12 mouse cellular contexts compared by ENCODE assay signal in genomic region chr8:94549998-94550397, GRCm38 (mm10). TPM values are rescaled to one million over a fixed set of nuclear protein-coding genes. Genes with fewer than 3 reads are reported as not detected.
DNase-seq lines count a peak whose midpoint lies in the region; ATAC-seq and TF ChIP-seq lines count a peak whose summit lies in the region.
"Had no signal": no experiment of that assay in that cellular context is flagged by ENCODE, and none has a peak within 500 bp of the region (broad histone marks: within the 10 kb centered on the region; RNA-seq: fewer than 3 reads in every experiment).

No protein-coding gene starts in this region.

- H3K79me2 ChIP-seq in heart, adult 2 months (replicated peaks; ENCODE audit: control insufficient read depth, insufficient read depth, low read length), result no peaks in the 10 kb centered on the region

- no peak for ATAC-seq in heart, embryonic 12.5 days (ENCODE audit: insufficient number of reproducible peaks, low FRiP score)
- ATAC-seq in midbrain, postnatal 0 days (ENCODE audit: low FRiP score), result no peak
- ATAC-seq in heart, postnatal 0 days (ENCODE audit: insufficient read depth, low read depth), result peak; percentile 72

- no peak for TF ChIP-seq CTCF in heart, adult 2 months (IDR thresholded peaks at IDR 0.05)
- no peak for TF ChIP-seq CTCF in midbrain, postnatal 0 days (IDR thresholded peaks at IDR 0.05)
- no peak for TF ChIP-seq CTCF in heart, postnatal 0 days (IDR thresholded peaks at IDR 0.05; ENCODE audit: low read depth)
- no peak for TF ChIP-seq CTCF in olfactory bulb, adult 2 months (IDR thresholded peaks at IDR 0.05; ENCODE audit: insufficient read depth, low read depth, low read length)

- TF ChIP-seq EP300 in heart, adult 2 months (IDR thresholded peaks at IDR 0.05; ENCODE audit: insufficient read depth, low read depth, low read length), result no peak
- no peak for TF ChIP-seq EP300 in heart, postnatal 0 days (IDR thresholded peaks at IDR 0.05; ENCODE audit: low read depth)

- no peaks in the 10 kb centered on the region for H3K9me3 ChIP-seq in heart, embryonic 12.5 days (replicated peaks)
- H3K9me3 ChIP-seq in midbrain, embryonic 10.5 days (replicated peaks), result no peaks in the 10 kb centered on the region
- no peaks in the 10 kb centered on the region for H3K9me3 ChIP-seq in midbrain, postnatal 0 days (ENCODE audit: low read length)
- H3K9me3 ChIP-seq in heart, postnatal 0 days (replicated peaks; ENCODE audit: control insufficient read depth, low read length), result no peaks in the 10 kb centered on the region
- H3K9me3 ChIP-seq: embryonic facial prominence, embryonic 15.5 days had no signal

- H3K27ac ChIP-seq in heart, adult 2 months, result peak overlapping the region; percentile 72
- no peak overlapping the region for H3K27ac ChIP-seq in heart, embryonic 12.5 days (ENCODE audit: poor library complexity, severe bottlenecking)
- H3K27ac ChIP-seq in midbrain, embryonic 10.5 days (replicated peaks), result peak overlapping the region; percentile 91
- no peak overlapping the region for H3K27ac ChIP-seq in midbrain, postnatal 0 days (ENCODE audit: low read depth, low read length)
- peak overlapping the region; percentile 18; the same call in 1 of the 2 replicates for H3K27ac ChIP-seq in heart, postnatal 0 days (ENCODE audit: low read depth)
- peak overlapping the region; percentile 31; the same call in 1 of the 2 replicates for H3K27ac ChIP-seq in olfactory bulb, adult 2 months (ENCODE audit: insufficient read depth, low read depth, low read length)
- H3K27ac ChIP-seq: embryonic facial prominence, embryonic 15.5 days; liver, embryonic 14.5 days had no signal

- intact Hi-C loops in heart, adult 2 months (cut with DNase I), result no loop called here
- intact Hi-C loops in left cerebral cortex, postnatal 14 days (cut with DNase I), result no loop called here

- no peaks in the 10 kb centered on the region for H3K27me3 ChIP-seq in heart, adult 2 months (ENCODE audit: control insufficient read depth, insufficient read depth, low read length)
- no peaks in the 10 kb centered on the region for H3K27me3 ChIP-seq in heart, embryonic 12.5 days (replicated peaks)
- peaks cover 45% of the 10 kb centered on the region for H3K27me3 ChIP-seq in midbrain, embryonic 10.5 days (ENCODE audit: low read depth, poor library complexity, severe bottlenecking)
- no peaks in the 10 kb centered on the region for H3K27me3 ChIP-seq in midbrain, postnatal 0 days (ENCODE audit: insufficient read depth, low read length)
- H3K27me3 ChIP-seq in heart, postnatal 0 days (ENCODE audit: control insufficient read depth, insufficient read depth, low read length), result no peaks in the 10 kb centered on the region
- H3K27me3 ChIP-seq: embryonic facial prominence, embryonic 15.5 days had no signal

- WGBS in heart, adult 2 months, result 28% methylated on average over 5 of the region's 5 CpGs
- WGBS in heart, embryonic 12.5 days, result 49% methylated on average over 5 of the region's 5 CpGs
- WGBS in midbrain, embryonic 10.5 days, result 81% methylated on average over 5 of the region's 5 CpGs
- 82% methylated on average over 5 of the region's 5 CpGs for WGBS in midbrain, postnatal 0 days
- WGBS in heart, postnatal 0 days, result 36% methylated on average over 5 of the region's 5 CpGs
- 74% methylated on average over 5 of the region's 5 CpGs for WGBS in olfactory bulb, adult 2 months

- peaks cover 8% of the 10 kb centered on the region for H3K4me1 ChIP-seq in heart, adult 2 months (ENCODE audit: control insufficient read depth, insufficient read depth, low read length)
- H3K4me1 ChIP-seq in heart, embryonic 12.5 days (replicated peaks), result peaks cover 21% of the 10 kb centered on the region
- peaks cover 62% of the 10 kb centered on the region for H3K4me1 ChIP-seq in midbrain, embryonic 10.5 days
- H3K4me1 ChIP-seq in midbrain, postnatal 0 days (ENCODE audit: insufficient read depth, low read length), result peaks cover 13% of the 10 kb centered on the region
- H3K4me1 ChIP-seq in heart, postnatal 0 days (ENCODE audit: control insufficient read depth, insufficient read depth), result peaks cover 11% of the 10 kb centered on the region; the same call in 1 of the 2 replicates
- peaks cover 38% of the 10 kb centered on the region for H3K4me1 ChIP-seq in olfactory bulb, adult 2 months (ENCODE audit: control insufficient read depth, insufficient read depth, low read length)
- H3K4me1 ChIP-seq: embryonic facial prominence, embryonic 15.5 days had no signal

- H3K36me3 ChIP-seq in heart, adult 2 months (ENCODE audit: control insufficient read depth, insufficient read depth, low read length), result peaks cover 5% of the 10 kb centered on the region; the same call in 1 of the 2 replicates
- H3K36me3 ChIP-seq in heart, embryonic 12.5 days, result no peaks in the 10 kb centered on the region
- H3K36me3 ChIP-seq in midbrain, embryonic 10.5 days, result no peaks in the 10 kb centered on the region
- H3K36me3 ChIP-seq in midbrain, postnatal 0 days (ENCODE audit: insufficient read depth, low read length), result no peaks in the 10 kb centered on the region
- no peaks in the 10 kb centered on the region for H3K36me3 ChIP-seq in heart, postnatal 0 days (replicated peaks; ENCODE audit: control insufficient read depth, insufficient read depth, low read length)
- H3K36me3 ChIP-seq: embryonic facial prominence, embryonic 15.5 days had no signal

- TF ChIP-seq POLR2A in heart, adult 2 months (IDR thresholded peaks at IDR 0.05; ENCODE audit: insufficient read depth, low read depth, low read length), result no peak
- TF ChIP-seq POLR2A in olfactory bulb, adult 2 months (IDR thresholded peaks at IDR 0.05; ENCODE audit: insufficient read depth, low read depth, low read length), result no peak

- H3K4me3 ChIP-seq in heart, adult 2 months, result no peak overlapping the region
- no peak overlapping the region for H3K4me3 ChIP-seq in heart, embryonic 12.5 days
- no peak overlapping the region for H3K4me3 ChIP-seq in midbrain, embryonic 10.5 days
- H3K4me3 ChIP-seq in midbrain, postnatal 0 days (ENCODE audit: low read depth, low read length), result no peak overlapping the region
- no peak overlapping the region for H3K4me3 ChIP-seq in heart, postnatal 0 days (ENCODE audit: low read depth, low read length)
- H3K4me3 ChIP-seq in olfactory bulb, adult 2 months (ENCODE audit: insufficient read depth, low read depth, low read length), result no peak overlapping the region
- H3K4me3 ChIP-seq: embryonic facial prominence, embryonic 15.5 days had no signal

- no peak overlapping the region for H3K4me2 ChIP-seq in heart, embryonic 12.5 days
- no peak overlapping the region for H3K4me2 ChIP-seq in midbrain, postnatal 0 days (ENCODE audit: low read depth, low read length, poor library complexity, severe bottlenecking)
- no peak overlapping the region for H3K4me2 ChIP-seq in heart, postnatal 0 days (ENCODE audit: low read depth, low read length)
- H3K4me2 ChIP-seq: embryonic facial prominence, embryonic 15.5 days had no signal

- DNase-seq in heart, adult 2 months, result peak; percentile 37 to 56
- DNase-seq in midbrain, embryonic 10.5 days (ENCODE audit: low spot score), result no peak
- no peak for DNase-seq in midbrain, postnatal 0 days (ENCODE audit: low spot score)
- no peak for DNase-seq in heart, postnatal 0 days (ENCODE audit: low spot score)
- DNase-seq in left cerebral cortex, postnatal 14 days (ENCODE audit: low spot score in 2 of 2), result no peak
- DNase-seq: cerebellum, postnatal 25 days; retina, postnatal 1 day; thymus, adult 18-20 months had no signal

- H3K9ac ChIP-seq in heart, adult 2 months (ENCODE audit: low read depth, low read length), result no peak overlapping the region
- H3K9ac ChIP-seq in heart, embryonic 12.5 days, result no peak overlapping the region
- H3K9ac ChIP-seq in midbrain, postnatal 0 days (replicated peaks; ENCODE audit: low read length, poor library complexity, severe bottlenecking), result no peak overlapping the region
- no peak overlapping the region for H3K9ac ChIP-seq in heart, postnatal 0 days (replicated peaks; ENCODE audit: low read depth, low read length)
- H3K9ac ChIP-seq: embryonic facial prominence, embryonic 15.5 days; liver, embryonic 14.5 days had no signal

RNA-seq across cellular contexts. Expression of gene Cpne2, which starts 17.2 kb away (rescaled TPM):
- 1 to 10 TPM; 3.4 to 3.9 TPM for total RNA-seq in heart, adult 2 months (2021)
- 8.3 and 14.1 TPM in 2 replicates for polyA plus RNA-seq in heart, adult 2 months (2012; rRNA removed)
- 7.0 and 7.7 TPM in 2 replicates for polyA plus RNA-seq in heart, embryonic 12.5 days (2016; fragmentation: Nextera tagmentation; extraction: Ambion mirVana)
- 13.6 and 17.6 TPM in 2 replicates for polyA plus RNA-seq in midbrain, embryonic 10.5 days (2016; fragmentation: Nextera tagmentation; extraction: Ambion mirVana)
- total RNA-seq in midbrain, postnatal 0 days (2014; rRNA removed), result 42.4 and 46.3 TPM in 2 replicates
- polyA plus RNA-seq in midbrain, postnatal 0 days (2015; fragmentation: Nextera tagmentation; extraction: Ambion mirVana), result 34.3 and 43.3 TPM in 2 replicates
- total RNA-seq in heart, postnatal 0 days (2014; rRNA removed; ENCODE audit: low replicate concordance), result 11.7 and 12.7 TPM in 2 replicates
- 3.7 and 4.5 TPM in 2 replicates for polyA plus RNA-seq in heart, postnatal 0 days (2015; fragmentation: Nextera tagmentation; extraction: Ambion mirVana)
- not detected in 2 replicates for polyA plus RNA-seq in olfactory bulb, adult 2 months (2012; ENCODE audit: insufficient read depth, insufficient read length, low replicate concordance, missing spikeins)
- total RNA-seq in left cerebral cortex, postnatal 14 days (2021), result 10 to 100 TPM; 23.3 to 27.0 TPM

RNA-seq across cellular contexts. Expression of gene Rspry1, which starts 51.7 kb away (rescaled TPM):
- 10 to 100 TPM; 10.1 to 10.6 TPM for total RNA-seq in heart, adult 2 months (2021)
- 3.8 and 7.9 TPM in 2 replicates for polyA plus RNA-seq in heart, adult 2 months (2012; rRNA removed)
- 25.4 and 26.0 TPM in 2 replicates for polyA plus RNA-seq in heart, embryonic 12.5 days (2016; fragmentation: Nextera tagmentation; extraction: Ambion mirVana)
- 45.2 and 49.5 TPM in 2 replicates for polyA plus RNA-seq in midbrain, embryonic 10.5 days (2016; fragmentation: Nextera tagmentation; extraction: Ambion mirVana)
- 42.7 and 53.2 TPM in 2 replicates for total RNA-seq in midbrain, postnatal 0 days (2014; rRNA removed)
- 35.5 and 35.9 TPM in 2 replicates for polyA plus RNA-seq in midbrain, postnatal 0 days (2015; fragmentation: Nextera tagmentation; extraction: Ambion mirVana)
- total RNA-seq in heart, postnatal 0 days (2014; rRNA removed; ENCODE audit: low replicate concordance), result 13.6 and 22.7 TPM in 2 replicates
- 15.8 and 16.9 TPM in 2 replicates for polyA plus RNA-seq in heart, postnatal 0 days (2015; fragmentation: Nextera tagmentation; extraction: Ambion mirVana)
- polyA plus RNA-seq in olfactory bulb, adult 2 months (2012; ENCODE audit: insufficient read depth, insufficient read length, low replicate concordance, missing spikeins), result 135 TPM in 1 of 2 replicates, not detected in the other
- 10 to 100 TPM; 30.3 to 30.9 TPM for total RNA-seq in left cerebral cortex, postnatal 14 days (2021)

RNA-seq across cellular contexts. Expression of gene Fam192a, which starts 51.8 kb away (rescaled TPM):
- total RNA-seq in heart, adult 2 months (2021), result 10 to 100 TPM; 18.6 to 20.3 TPM
- polyA plus RNA-seq in heart, adult 2 months (2012; rRNA removed), result 13.7 and 17.5 TPM in 2 replicates
- polyA plus RNA-seq in heart, embryonic 12.5 days (2016; fragmentation: Nextera tagmentation; extraction: Ambion mirVana), result 44.9 and 48.1 TPM in 2 replicates
- polyA plus RNA-seq in midbrain, embryonic 10.5 days (2016; fragmentation: Nextera tagmentation; extraction: Ambion mirVana), result 91.8 and 98.8 TPM in 2 replicates
- 29.2 and 36.3 TPM in 2 replicates for total RNA-seq in midbrain, postnatal 0 days (2014; rRNA removed)
- 59.6 and 62.2 TPM in 2 replicates for polyA plus RNA-seq in midbrain, postnatal 0 days (2015; fragmentation: Nextera tagmentation; extraction: Ambion mirVana)
- 13.9 and 17.4 TPM in 2 replicates for total RNA-seq in heart, postnatal 0 days (2014; rRNA removed; ENCODE audit: low replicate concordance)
- polyA plus RNA-seq in heart, postnatal 0 days (2015; fragmentation: Nextera tagmentation; extraction: Ambion mirVana), result 30.4 and 37.9 TPM in 2 replicates
- 692 TPM in 1 of 2 replicates, not detected in the other for polyA plus RNA-seq in olfactory bulb, adult 2 months (2012; ENCODE audit: insufficient read depth, insufficient read length, low replicate concordance, missing spikeins)
- total RNA-seq in left cerebral cortex, postnatal 14 days (2021), result 10 to 100 TPM; 33.9 to 38.6 TPM

Comparison
In these comparisons a context has a peak if more than half of its experiments do, and no peak if none do; other contexts are left out.
1. DNase-seq: peak in heart, adult 2 months (2 of 2); none in midbrain, embryonic 10.5 days (single experiment), midbrain, postnatal 0 days (single experiment), heart, postnatal 0 days (single experiment) and left cerebral cortex, postnatal 14 days (0 of 2).
2. H3K27ac ChIP-seq: peak in heart, adult 2 months (single experiment), midbrain, embryonic 10.5 days (single experiment), heart, postnatal 0 days (single experiment) and olfactory bulb, adult 2 months (single experiment); none in heart, embryonic 12.5 days (single experiment) and midbrain, postnatal 0 days (single experiment).